Mouse (Mus musculus): ENCODE results near the gene Syne2. TPM values are rescaled to one million over a fixed set of nuclear protein-coding genes. Genes with fewer than 3 reads are reported as not detected.

The Syne2 gene
- total RNA-seq, 2 experiments from 2014 or later: 44.8 to 47.9 TPM

DNA sequence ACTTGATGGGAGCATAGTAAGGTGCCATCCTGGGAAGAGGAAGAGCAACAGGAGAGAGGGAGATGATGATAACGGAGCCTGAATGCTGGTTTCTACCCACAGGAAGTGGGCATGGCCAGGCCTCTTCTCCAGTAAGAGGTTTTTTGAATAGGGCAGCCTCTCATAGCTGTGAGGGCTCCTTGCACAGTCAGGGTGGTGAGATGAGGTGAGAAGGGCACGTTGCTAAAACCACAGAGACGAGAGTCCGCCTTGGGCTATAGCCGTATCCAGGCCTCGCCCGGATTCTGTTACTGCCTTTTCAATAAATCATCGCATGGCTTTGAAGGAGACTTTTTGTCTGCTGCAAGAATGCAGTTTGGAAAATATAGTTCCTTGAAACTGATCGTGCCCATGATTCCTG, 267.1 kb downstream of the Syne2 start:
- DNase-seq: no peak
- intact Hi-C loops (cut with DNase I): no loop called here

DNA sequence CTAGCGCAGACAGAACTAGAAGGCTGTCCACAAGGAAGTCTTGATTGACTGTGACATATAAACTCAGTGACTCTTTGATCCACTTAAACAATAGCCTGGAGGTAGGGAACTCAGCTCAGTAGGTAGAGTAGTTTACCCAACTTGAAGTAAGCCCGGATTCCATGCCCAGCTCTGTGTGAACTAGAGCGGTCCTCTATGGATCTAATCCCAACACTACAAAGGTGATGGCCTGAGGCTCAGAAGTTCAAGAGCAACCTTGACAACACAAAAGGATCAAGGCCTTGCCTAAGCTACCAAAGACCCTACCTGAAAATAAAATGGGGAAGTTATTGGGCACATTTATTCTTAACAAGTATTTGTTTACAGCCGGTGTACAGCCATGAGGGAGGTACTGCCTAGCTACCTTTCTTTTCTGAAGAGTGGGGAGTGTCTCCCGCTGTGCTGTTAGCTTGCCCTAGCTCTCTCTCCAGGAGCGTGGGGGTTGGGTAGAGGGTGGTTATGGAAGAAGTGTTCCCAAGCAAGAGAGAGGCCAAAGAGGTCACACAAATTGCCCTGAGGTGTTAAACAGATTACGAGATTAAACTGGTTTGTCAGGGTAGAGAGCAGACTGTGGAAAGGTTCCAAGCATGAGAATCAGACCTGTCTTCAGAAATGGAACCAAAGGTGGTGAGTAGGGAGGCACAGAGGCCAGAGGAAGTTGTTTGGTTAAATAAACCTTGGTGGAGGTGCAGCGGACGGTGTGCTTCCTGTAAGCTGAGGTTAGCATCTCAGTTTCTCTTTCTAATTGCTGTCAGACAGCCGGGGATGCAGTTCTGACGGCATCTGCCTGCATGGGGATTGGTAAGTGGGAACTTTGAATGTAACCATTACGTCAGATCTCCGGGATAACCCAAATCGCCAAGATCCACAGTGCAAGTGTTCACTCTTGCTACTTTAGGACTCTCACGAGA, 268.3 kb downstream of the Syne2 start:
- DNase-seq: no peak
- intact Hi-C loops (cut with DNase I): no loop called here

DNA sequence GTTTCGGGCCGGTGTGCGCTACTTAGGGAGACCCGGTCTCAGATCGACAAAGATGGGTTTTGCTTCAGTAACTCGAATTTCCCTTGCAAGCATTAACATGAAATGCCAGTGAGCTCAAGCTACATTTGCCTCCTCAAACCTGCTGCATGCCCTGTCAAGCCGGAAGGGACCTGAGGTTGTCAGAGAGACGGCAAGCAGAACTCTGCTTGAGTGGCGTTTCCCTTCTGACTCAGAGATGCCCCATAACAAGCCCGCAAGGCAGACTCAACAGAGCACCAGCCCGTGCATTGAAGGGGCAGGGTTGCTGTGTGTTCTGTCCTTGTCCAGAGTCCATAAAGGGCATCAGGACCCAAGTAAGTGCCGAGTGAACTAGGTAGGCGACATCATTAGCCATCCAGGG, 269.1 kb downstream of the Syne2 start:
- DNase-seq: no peak
- intact Hi-C loops (cut with DNase I): no loop called here

DNA sequence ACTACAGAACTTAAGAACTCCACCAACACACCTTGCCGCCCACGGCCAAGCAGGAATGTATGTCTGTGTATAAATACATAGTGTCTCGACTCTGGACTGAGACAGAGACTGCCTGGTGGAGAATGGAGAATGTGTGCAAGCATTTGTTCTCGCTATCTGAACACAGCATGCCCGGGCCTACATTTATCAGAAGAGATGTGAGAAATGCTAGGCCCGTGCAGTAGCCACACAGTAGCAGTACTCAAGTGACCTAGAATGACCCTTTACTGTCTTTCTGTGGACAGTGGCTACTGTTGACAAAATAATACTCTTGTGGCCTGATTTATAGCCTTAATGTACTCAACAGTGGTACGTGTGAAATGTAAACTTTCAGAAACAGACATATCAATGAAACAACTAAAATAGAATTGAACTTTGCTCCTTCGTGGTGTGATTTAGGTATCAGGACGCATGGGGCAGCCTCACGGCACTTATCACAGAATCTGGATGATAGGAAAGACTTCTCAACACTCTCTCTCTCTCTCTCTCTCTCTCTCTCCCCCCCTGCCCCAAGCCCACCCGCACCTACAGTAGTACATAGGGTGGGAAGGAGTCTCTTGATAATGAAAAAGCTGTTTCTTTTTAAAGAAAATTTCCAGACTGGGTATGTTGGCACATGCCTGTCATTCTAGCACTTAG, 275.0 kb downstream of the Syne2 start:
- intact Hi-C loops (cut with DNase I): no loop called here

DNA sequence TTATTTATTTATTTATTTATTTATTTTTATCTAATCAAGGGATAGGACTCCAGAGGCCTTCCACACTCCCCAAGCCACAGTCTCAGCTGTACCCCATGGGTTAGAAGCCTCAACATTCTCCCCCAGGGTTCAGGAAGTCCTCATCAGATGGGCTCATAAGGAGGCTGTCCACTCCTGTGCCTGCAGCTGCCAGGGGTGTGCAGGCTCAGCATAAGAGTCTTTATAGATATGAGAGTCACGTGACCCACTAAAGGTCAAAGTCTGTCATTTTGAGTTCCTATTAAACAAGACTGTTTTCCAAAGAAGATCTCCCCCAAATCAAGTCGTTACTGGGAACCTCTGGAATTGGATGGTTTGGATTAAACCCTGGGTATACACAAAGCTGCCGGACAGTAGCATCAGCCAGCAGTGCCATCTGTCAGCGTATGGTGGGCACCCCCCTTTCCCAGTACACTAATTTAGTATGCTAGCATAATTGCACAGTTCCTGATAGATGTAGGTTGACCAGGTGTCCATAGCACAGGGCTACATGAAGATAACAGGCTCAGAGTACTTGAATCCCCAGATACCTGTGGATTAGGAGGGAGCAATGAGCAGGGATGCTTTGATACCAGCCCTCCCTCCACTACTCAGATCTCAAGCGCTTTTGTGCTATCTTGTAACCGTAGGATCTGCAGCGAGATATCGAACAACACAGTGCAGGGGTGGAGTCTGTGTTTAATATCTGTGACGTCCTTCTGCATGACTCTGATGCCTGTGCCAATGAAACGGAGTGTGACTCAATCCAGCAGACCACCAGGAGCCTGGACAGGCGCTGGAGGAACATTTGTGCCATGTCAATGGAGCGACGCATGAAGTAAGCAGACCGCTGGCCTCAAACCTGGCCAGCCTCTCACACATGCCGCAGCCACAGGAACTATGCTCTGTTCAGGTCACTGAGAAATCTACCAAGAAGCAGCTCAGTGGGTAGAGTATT, 276.0 kb downstream of the Syne2 start:
- intact Hi-C loops (cut with DNase I): no loop called here
- DNase-seq: no peak

More for the DNA sequence above, 275.0 kb downstream of the Syne2 start:
- DNase-seq: no peak

DNA sequence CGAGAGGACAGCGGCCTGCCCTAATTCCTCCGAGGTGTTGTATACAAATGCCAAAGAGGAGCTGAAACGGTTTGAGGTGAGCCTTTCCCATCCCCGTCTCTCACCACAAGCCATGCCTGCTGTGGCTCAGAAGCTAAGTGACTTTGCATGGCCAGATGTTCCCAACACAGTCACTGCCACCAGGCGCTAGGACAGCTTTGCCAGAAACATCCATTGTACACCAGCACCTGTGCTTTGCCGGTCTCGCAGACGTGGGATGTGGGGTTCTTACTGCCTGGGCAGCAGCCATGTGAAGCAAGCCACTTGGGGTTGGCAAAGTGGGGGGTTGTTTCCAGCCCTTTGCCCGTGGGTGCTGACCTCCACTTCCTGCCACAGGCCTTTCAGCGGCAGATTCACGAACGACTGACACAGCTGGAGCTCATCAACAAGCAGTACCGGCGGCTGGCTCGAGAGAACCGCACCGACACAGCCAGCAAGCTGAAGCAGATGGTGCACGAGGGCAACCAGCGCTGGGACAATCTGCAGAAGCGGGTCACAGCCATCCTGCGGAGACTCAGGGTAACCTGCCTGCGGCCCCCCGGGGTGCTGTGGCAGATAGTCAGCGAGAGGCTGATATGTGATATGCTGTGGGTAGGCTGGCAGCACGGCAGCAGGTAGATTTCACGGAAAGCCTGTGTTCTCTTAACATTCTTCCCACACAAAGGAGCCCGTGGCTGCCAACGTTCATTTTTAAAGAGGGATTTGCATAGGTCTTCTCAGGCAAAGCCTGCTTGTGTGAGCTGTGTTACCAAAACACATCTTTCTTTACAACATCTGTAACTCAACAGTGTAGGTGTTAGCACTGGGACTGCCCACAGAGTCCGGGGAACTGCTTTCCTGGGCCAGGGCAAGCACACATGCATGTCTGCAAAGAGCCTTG, 277.4 kb downstream of the Syne2 start:
- intact Hi-C loops (cut with DNase I): no loop called here
- DNase-seq: no peak

DNA sequence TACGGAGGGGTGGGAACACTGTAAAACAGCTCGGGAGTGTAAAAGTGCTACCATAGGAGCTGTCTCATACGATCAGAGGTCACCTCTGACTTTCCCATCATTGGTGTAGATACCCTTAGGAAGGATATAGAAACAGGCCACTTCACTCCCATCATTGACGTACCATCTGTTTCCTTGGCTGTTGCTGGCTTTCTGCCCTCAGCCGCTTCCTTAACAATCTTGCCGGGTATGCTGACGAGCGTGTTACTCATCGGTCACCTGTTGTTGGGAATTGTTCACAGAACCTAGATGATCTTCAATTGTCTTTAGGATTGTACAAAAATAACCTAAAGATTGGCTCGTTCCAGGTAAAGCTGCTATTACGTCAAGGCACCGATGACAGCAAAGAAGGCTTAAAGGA, 284.7 kb downstream of the Syne2 start:
- intact Hi-C loops (cut with DNase I): no loop called here
- DNase-seq: no peak

DNA sequence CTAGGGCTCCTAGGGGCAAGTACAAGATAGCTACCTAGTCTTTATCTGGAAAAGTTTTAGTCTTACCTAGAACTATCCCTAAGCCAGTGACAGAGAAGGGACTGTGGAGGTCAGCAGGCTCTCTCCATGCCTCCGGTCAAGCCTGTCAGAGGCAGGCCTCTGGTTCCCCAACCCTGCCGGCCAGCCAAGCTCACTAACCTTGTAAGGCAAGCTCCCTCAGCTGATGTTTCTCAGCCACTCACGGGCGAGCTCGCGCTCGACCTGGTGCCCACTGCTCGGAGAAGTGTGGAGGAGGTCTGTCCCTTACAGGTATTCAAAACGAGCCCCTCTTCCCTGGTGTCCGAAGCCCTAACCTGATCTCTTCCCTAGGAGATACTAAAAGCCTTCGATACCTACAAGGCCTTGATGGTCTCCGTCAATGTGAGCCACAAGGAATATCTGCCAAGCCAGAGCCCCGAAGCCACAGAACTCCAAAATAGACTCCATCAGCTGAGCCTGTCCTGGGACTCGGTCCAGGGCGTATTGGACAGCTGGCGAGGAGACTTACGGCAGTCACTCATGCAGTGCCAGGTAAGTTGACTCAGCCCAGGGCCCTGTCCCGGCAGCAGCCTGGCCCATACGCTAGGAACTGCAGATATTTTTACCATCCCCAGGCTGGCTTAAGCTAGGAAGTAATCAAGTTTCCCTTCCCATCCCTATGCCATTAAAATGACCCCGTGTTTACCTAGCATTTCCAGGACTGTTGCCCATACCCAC, 286.8 kb downstream of the Syne2 start:
- intact Hi-C loops (cut with DNase I): no loop called here
- DNase-seq: peak; percentile 64 to 77

DNA sequence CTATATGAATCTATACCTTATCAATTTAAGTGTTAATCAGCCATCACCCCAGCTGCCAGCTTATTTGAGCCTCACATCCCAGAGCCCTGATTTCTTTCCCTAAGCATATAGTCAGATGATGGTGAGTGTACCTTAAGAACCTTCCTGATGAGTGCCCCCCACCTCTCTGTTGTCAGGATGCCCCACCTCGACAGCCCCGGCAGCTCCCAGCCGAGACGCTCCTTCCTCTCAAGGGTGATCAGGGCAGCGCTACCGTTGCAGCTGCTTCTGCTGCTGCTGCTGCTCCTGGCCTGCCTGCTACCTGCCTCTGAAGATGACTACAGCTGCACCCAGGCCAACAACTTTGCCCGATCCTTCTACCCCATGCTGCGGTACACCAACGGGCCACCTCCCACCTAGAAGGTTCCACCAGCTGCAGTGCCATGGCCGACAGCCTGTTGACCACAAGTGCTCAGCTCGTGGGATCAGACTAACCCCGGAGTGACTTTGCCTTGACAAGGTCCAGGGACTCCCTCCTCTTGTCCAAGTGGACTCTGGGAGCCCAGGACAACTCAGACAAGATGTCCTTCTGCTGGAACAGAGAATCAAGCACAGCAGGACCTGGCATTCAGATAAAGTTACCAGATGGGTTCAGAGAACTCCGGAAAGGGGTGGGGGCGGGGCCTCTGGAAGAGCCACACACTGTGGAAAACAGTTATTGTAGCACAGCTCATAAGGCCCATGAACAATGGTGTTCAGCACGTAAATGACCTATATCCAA, 291.9 kb downstream of the Syne2 start:
- DNase-seq: no peak
- intact Hi-C loops (cut with DNase I): no loop called here

DNA sequence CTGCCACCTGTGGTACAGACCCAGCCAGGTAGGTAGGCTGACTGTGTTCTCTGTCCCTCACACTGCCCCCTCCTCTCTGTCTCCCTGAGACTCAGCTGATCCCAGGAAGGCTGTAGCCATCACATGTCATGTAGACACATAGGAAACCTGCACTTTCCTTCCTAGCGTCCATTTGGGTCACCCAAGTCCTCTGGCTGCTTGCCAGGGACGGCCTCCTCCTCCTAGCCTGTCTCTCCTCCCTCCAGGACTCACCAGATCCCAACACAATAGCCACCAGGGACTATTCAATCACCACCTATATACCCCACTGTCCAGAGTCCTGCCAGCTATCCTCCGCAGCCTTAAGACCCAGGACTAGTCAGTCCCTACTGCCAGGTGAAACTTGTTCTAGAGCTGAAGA, 293.1 kb downstream of the Syne2 start:
- intact Hi-C loops (cut with DNase I): no loop called here
- DNase-seq: no peak

DNA sequence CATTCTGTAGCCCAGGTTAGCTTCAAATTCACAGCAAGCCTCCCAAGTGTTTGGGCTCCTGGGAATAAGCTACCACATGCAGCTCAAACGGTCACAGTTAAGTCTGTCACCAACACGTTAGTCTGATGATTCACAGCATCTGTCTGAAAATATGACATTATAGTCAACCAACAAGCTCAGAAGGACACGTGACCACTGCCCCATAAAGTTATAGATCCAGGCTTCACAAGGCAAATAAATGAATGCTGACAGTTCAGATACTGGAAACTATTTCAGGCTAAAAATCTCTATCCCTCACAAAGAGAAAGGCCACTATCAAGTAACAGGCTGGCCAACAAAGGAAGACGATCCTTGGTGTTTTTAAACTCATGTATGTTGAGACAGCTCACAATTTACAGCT, 298.6 kb downstream of the Syne2 start:
- DNase-seq: no peak
- intact Hi-C loops (cut with DNase I): no loop called here

DNA sequence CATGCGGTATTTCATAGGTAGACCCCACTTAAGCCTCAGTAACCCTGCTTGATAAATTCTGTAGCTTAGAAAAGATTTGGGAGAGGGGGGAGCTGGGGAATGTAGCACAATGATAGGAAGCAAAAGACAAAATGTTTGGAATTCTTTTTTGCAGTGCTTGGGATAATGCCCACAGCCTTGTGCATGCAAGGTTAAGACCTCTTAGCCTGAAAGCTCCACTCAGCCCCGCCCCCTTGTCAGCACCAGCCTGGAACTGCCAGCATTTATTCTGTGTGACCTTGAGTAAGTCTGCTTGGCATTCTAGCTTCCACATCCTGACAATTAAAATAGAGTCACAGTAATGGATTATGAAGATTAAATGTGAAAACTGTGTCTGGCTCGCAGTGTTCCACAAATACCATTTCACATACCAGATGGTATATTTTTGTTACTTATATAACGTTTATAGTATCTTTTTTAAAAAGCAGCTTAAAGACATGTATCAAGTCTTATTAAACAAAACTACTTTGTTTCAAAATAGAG, 299.8 kb downstream of the Syne2 start:
- intact Hi-C loops (cut with DNase I): no loop called here
- peak; percentile 28 to 60 for DNase-seq

DNA sequence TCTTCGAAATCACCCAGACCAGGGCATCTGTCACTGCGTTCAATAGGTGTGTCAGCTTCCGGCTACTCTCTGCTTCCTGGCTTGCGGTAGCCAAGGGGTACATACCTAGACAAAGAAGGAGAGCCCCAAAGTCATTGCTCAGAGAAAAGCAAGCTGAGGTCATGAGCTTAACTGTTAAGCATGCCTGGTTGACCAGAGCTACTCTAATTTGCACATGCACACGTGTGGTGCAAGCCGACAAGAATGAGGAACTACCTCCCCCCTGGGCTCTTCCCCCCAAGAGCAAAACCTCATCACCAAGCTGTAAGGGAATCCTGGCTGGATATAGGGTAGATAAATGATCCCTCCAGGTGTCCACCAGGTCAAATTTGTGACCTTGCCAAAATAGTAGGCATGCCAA, 305.3 kb downstream of the Syne2 start:
- no peak for DNase-seq
- intact Hi-C loops (cut with DNase I): no loop called here

DNA sequence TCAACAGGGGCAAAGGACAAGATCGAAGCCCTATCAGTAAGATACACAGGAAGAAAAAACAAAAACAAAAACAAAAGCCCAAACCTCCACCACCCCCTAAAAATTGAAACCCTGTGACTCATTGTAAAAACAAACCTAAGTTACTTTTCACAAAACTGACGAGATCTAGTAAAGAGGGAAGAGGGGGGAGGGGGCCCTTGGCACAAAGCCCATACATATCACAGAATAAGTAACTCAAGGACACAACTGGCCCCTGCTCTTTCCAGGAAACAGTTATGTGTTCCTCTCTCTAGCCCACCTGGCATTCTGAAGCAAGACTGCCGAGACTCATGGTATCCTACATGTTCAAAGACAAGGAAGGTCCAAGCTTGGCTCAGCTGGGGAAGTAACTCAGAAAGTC, 310.4 kb downstream of the Syne2 start:
- intact Hi-C loops (cut with DNase I): no loop called here
- no peak for DNase-seq

DNA sequence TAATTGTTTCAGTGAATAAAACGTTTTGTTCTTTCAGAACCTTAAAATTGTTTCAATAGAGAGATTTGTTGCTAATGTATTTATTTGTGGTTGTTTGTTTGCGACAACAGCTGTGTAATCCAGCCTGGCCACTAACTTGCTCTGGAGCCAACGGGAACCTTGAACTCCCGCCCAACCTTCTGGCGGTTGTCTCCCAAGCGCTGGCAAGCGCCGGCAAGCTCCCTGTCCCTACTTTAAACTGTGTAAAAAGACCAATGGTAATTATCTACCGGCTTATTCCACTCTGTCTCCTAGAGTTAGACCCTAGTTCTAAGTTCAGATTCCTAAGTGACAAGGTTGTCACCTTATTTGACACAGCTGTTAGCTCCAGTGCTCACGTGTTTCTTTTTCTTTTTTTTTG, 310.9 kb downstream of the Syne2 start:
- peak; percentile 25 to 41 for DNase-seq
- intact Hi-C loops (cut with DNase I): no loop called here

DNA sequence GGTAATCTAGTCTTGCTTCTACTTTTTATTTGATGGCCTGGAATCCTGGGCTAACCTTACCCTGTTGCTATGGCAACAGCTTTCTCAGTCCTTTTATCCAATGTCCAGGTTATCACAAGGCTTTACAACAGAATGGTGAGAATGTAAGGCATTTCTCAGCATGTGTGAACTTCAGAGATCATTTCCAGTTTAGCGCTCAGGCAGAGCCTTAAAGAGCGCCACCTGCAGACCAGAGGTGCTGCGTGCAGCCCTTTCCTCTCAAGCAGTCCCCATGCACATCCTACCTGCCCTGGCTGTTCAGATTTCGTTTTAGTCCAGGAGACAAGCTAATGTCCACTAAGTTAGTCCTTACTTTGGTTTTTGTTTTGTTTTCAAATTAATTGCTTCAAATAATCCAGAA, 312.3 kb downstream of the Syne2 start:
- DNase-seq: peak; percentile 10 to 49
- intact Hi-C loops (cut with DNase I): no loop called here

DNA sequence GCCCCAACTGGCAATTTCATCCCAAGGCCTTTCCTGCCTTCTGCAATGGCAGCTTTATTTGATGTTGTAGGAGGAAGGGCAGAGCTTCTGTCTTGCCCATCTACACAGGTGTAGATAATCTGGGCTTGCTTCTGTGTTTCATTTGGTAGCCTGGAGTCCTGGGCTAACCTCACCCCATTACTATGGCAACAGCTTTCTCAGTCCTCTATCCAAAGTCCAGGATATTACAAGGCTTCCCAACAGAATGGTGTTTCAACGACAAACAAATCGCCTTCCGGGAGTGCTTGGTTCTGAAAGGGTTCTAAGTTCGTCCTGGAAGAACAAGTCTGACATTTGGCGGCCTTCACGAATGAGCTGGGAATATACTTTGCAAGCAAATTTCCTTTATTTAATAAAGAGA, 313.0 kb downstream of the Syne2 start:
- DNase-seq: no peak
- intact Hi-C loops (cut with DNase I): no loop called here

DNA sequence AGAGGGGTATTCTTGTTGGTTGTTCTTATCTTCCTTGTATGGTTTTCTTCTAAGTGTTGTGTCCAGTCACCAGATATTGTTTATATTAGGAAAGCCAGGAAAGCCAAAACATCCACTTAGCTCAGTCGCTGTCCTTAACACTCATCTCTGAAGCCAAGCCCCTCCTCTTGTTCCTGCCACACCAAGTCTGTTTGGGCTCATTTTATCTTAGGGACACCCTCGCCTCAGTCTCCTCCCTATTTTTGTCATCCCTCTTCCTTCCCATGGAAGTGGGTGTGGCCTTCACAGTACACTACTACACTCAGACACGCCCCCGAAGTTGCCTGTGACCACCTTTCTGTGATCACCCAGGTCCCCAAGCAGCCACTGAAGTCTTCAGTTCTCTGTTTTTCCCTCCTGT, 314.7 kb downstream of the Syne2 start:
- no peak for DNase-seq
- intact Hi-C loops (cut with DNase I): no loop called here

Measured in heart, postnatal 14 days (tissue).